Mouse (Mus musculus) kidney, adult 2 months (tissue): Measurements from ENCODE around the gene Anxa6.

Experiments
- CTCF ChIP-seq: fragments of 200-500 bp; conservative IDR thresholded peaks from 2 replicates; pipeline ENCODE4 v1.5.1; 2011; ENCODE audit warnings: low read depth, mild to moderate bottlenecking, control low read depth, low read length, moderate library complexity, mixed read lengths; ENCODE audit not compliant: insufficient read depth, insufficient read length
- POLR2A ChIP-seq: fragments of 200-500 bp; IDR thresholded peaks from one replicate; pipeline ENCODE4 v1.6.1; 2011; ENCODE audit warnings: low read depth, low read length, control low read depth

- TF ChIP-seq POLR2A (no peak), CTCF (no peak)
Observed at GRCm38 (mm10) chr11:54958571-54959073, 74.6 kb downstream of the Anxa6 start.
